9 mouse cellular contexts compared by ENCODE assay signal in genomic region chr19:50487768-50488167, GRCm38 (mm10).
DNase-seq lines count a peak whose midpoint lies in the region; ATAC-seq lines count a peak whose summit lies in the region.
"Had no signal": no experiment of that assay in that cellular context is flagged by ENCODE, and none has a peak within 500 bp of the region (broad histone marks: within the 10 kb centered on the region; RNA-seq: fewer than 3 reads in every experiment).

No protein-coding gene starts in this region.

- no peaks in the 10 kb centered on the region for H3K9me3 ChIP-seq in hindbrain, embryonic 16.5 days (ENCODE audit: control insufficient read depth, low read length)
- no peaks in the 10 kb centered on the region for H3K9me3 ChIP-seq in lung, embryonic 16.5 days (ENCODE audit: control insufficient read depth, low read length)

- ATAC-seq in hindbrain, embryonic 16.5 days, result peak; percentile 88
- ATAC-seq in lung, embryonic 16.5 days (ENCODE audit: low read depth), result peak; percentile 74

- peak overlapping the region; percentile 45 for H3K4me2 ChIP-seq in hindbrain, embryonic 16.5 days (ENCODE audit: low read length)
- no peak overlapping the region for H3K4me2 ChIP-seq in lung, embryonic 16.5 days (ENCODE audit: low read depth, low read length)

- WGBS in hindbrain, embryonic 16.5 days, result 33% methylated on average over 11 of the region's 11 CpGs
- WGBS in lung, embryonic 16.5 days, result 23% methylated on average over 11 of the region's 11 CpGs

- peak overlapping the region; percentile 29; the same call in 1 of the 2 replicates for H3K9ac ChIP-seq in hindbrain, embryonic 16.5 days (ENCODE audit: low read depth, low read length)
- H3K9ac ChIP-seq in lung, embryonic 16.5 days (ENCODE audit: low read length), result no peak overlapping the region

- DNase-seq in cerebellum, postnatal 36 days, result peak; percentile 19 to 20
- DNase-seq in cerebellum, adult 11 months, result no peak
- peak; percentile 30 for DNase-seq in embryo, embryonic 10.5 days (ENCODE audit: low spot score)
- DNase-seq in right cerebral cortex, postnatal 36 days (ENCODE audit: low spot score in 2 of 2), result peak; percentile 55 to 64
- no peak for DNase-seq in adrenal gland, adult 18-20 months (ENCODE audit: low spot score in 2 of 2)
- no peak for DNase-seq in testis, postnatal 14 days (ENCODE audit: low spot score)

- peaks cover 8% of the 10 kb centered on the region for H3K4me1 ChIP-seq in hindbrain, embryonic 16.5 days (ENCODE audit: control insufficient read depth, insufficient read depth, low read depth, low read length)
- H3K4me1 ChIP-seq in lung, embryonic 16.5 days (replicated peaks; ENCODE audit: control insufficient read depth, insufficient read depth, low read length), result 0 out of 2 replicates have a peak, but pooled peaks cover 2% of the 10 kb centered on the region
- H3K4me1 ChIP-seq: megakaryocyte, embryonic 14.5 days had no signal

- no peak overlapping the region for H3K4me3 ChIP-seq in hindbrain, embryonic 16.5 days (ENCODE audit: low read length)
- no peak overlapping the region for H3K4me3 ChIP-seq in lung, embryonic 16.5 days (ENCODE audit: low read length)
- H3K4me3 ChIP-seq: megakaryocyte, embryonic 14.5 days had no signal

- H3K27me3 ChIP-seq in hindbrain, embryonic 16.5 days (replicated peaks; ENCODE audit: control insufficient read depth, insufficient read depth, low read length), result no peaks in the 10 kb centered on the region
- H3K27me3 ChIP-seq in lung, embryonic 16.5 days (ENCODE audit: control insufficient read depth, insufficient read depth, low read depth, low read length), result no peaks in the 10 kb centered on the region
- H3K27me3 ChIP-seq: megakaryocyte, embryonic 14.5 days had no signal

- H3K27ac ChIP-seq in hindbrain, embryonic 16.5 days (ENCODE audit: low read depth, low read length), result no peak overlapping the region
- H3K27ac ChIP-seq in lung, embryonic 16.5 days (ENCODE audit: low read length), result no peak overlapping the region

- no peaks in the 10 kb centered on the region for H3K36me3 ChIP-seq in hindbrain, embryonic 16.5 days (ENCODE audit: control insufficient read depth, insufficient read depth, low read length)
- H3K36me3 ChIP-seq in lung, embryonic 16.5 days (ENCODE audit: control insufficient read depth, insufficient read depth, low read length), result no peaks in the 10 kb centered on the region

Comparison
In these comparisons a context has a peak if more than half of its experiments do, and no peak if none do; other contexts are left out.
1. DNase-seq: peak in cerebellum, postnatal 36 days (2 of 2), embryo, embryonic 10.5 days (single experiment) and right cerebral cortex, postnatal 36 days (2 of 2); none in cerebellum, adult 11 months (single experiment), adrenal gland, adult 18-20 months (0 of 2) and testis, postnatal 14 days (single experiment).